21 mouse cellular contexts compared by ENCODE assay signal in genomic region chr12:11993513-11993912, GRCm38 (mm10).
DNase-seq lines count a peak whose midpoint lies in the region; ATAC-seq lines count a peak whose summit lies in the region.
"Had no signal": no experiment of that assay in that cellular context is flagged by ENCODE, and none has a peak within 500 bp of the region (broad histone marks: within the 10 kb centered on the region; RNA-seq: fewer than 3 reads in every experiment).

No protein-coding gene starts in this region.

- intact Hi-C loops in left cerebral cortex, postnatal 10 days (cut with DNase I), result no loop called here

- peak; percentile 99 for ATAC-seq in frontal cortex, adult (ENCODE audit: low TSS enrichment)
- ATAC-seq: activated CD4-positive, CD25-positive, alpha-beta regulatory T cell, adult 4 months; forebrain, embryonic 14.5 days; forebrain, postnatal 0 days; hindbrain, embryonic 16.5 days had no signal

- DNase-seq in frontal cortex, postnatal 25 days (ENCODE audit: low spot score in 2 of 2), result no peak
- peak; percentile 14 for DNase-seq in layer of hippocampus, adult 9-11 months
- DNase-seq in layer of hippocampus, adult 9-10 months (ENCODE audit: low spot score), result no peak
- peak; percentile 13 to 32 for DNase-seq in left cerebral cortex, adult 9 months (ENCODE audit: low spot score in 2 of 2)
- no peak for DNase-seq in left cerebral cortex, postnatal 10 days (ENCODE audit: extremely low spot score in 1 of 2, low spot score in 2 of 2)
- no peak for DNase-seq in adrenal gland, postnatal 25 days
- DNase-seq: adrenal gland, adult 8-10 months; adrenal gland, postnatal 36 days; cerebellum, adult 11 months; cerebellum, adult 2 months; cerebellum, adult 9-11 months; cerebellum, postnatal 25 days; forebrain, postnatal 0 days; gastrocnemius, postnatal 25 days; heart, adult 18-20 months; heart, postnatal 10 days; heart, postnatal 36 days had no signal

Comparison
In these comparisons a context has a peak if more than half of its experiments do, and no peak if none do; other contexts are left out.
1. DNase-seq: peak in layer of hippocampus, adult 9-11 months (single experiment) and left cerebral cortex, adult 9 months (2 of 2); none in frontal cortex, postnatal 25 days (0 of 2), layer of hippocampus, adult 9-10 months (single experiment), left cerebral cortex, postnatal 10 days (0 of 2) and adrenal gland, postnatal 25 days (single experiment).